ENCODE assay signal across 1 mouse cellular context in genomic region chr8:71567587-71567986, GRCm38 (mm10).
A peak's percentile ranks its signal among the peaks of the same experiment; 100 is the strongest.
TF ChIP-seq lines count a peak whose summit lies in the region.

No protein-coding gene starts in this region.

TF ChIP-seq in MEL, 35 proteins besides CTCF, POLR2A, EP300 and RAD21:
- TF ChIP-seq ETS1 (IDR thresholded peaks at IDR 0.05; ENCODE audit: low read depth, low read length) = no peak
- TF ChIP-seq NRF1 (IDR thresholded peaks at IDR 0.05; ENCODE audit: insufficient read depth, low read depth, low read length, poor library complexity, severe bottlenecking) = peak; percentile 23; the same call in 1 of the 2 replicates
- no peak for TF ChIP-seq MAFK (IDR thresholded peaks at IDR 0.05; ENCODE audit: borderline replicate concordance, low read depth, low read length)
